Mouse (Mus musculus) brain, embryonic 14.5 days (tissue): ENCODE measurements around the gene Hdc. TPM values are rescaled to one million over a fixed set of nuclear protein-coding genes. Genes with fewer than 3 reads are reported as not detected.
A peak's percentile ranks its signal among the peaks of the same experiment; 100 is the strongest.

ENCODE experiments used
- DNase-seq: peaks from one replicate; pipeline ENCODE4 v3.0.0-alpha.2; 2011; ENCODE audit warnings: low read depth
- CTCF ChIP-seq: fragments of 200-500 bp; IDR thresholded peaks from 2 replicates; pipeline ENCODE4 v1.5.1; 2012; ENCODE audit warnings: inconsistent platforms, mild to moderate bottlenecking, moderate library complexity, borderline replicate concordance; ENCODE audit not compliant: insufficient read depth, insufficient read length; ENCODE audit errors: extremely low read depth
- POLR2A ChIP-seq: fragments of 200-500 bp; IDR thresholded peaks from 2 replicates; pipeline ENCODE4 v1.6.1; 2012; ENCODE audit warnings: mild to moderate bottlenecking, inconsistent platforms, borderline replicate concordance; ENCODE audit not compliant: poor library complexity, insufficient read depth, insufficient read length, severe bottlenecking; ENCODE audit errors: extremely low read depth
- polyA plus RNA-seq: library from polyadenylated mRNA; depleted of rRNA; stranded (reverse); fragments of >200 nt; gene quantifications from 2 replicates; pipeline ENCODE4 v1.2.3, GENCODE M21; 2012

The Hdc gene
- polyA plus RNA-seq, 1 experiment: 2.0 TPM

- no peak for DNase-seq
- TF ChIP-seq POLR2A (no peak), CTCF (no peak)
Observed at GRCm38 (mm10) chr2:126575391-126576176, 43.5 kb downstream of the Hdc start.

- no peak for DNase-seq
- no peak for TF ChIP-seq CTCF
- TF ChIP-seq POLR2A: no peak
Observed at GRCm38 (mm10) chr2:126572747-126573146, 46.4 kb downstream of the Hdc start.

DNA sequence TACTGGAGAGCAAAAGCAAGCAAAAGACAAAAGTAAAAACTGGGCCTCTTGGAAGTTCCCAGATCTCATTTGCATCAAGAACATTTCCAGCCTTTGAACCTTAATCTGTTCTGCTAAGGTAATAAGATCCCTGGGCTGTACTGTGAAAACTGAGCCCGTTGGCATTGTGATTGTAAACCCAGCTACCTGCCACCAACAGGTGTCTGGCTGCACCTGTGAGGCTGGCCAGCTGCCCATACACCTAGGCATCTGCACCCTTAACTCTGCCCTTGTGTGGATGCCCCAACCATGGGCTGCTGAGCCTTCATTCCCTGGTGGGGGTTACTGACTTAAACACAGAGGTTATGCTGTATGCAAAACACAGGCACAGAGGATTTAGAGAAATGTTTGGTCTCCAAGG, 46.9 kb downstream of the Hdc start:
- DNase-seq: no peak
- TF ChIP-seq CTCF (no peak), POLR2A (no peak)

GRCm38 (mm10) chr2:126563411-126564105, 55.5 kb downstream of the Hdc start:
- DNase-seq: peak; percentile 87
- TF ChIP-seq POLR2A (no peak), CTCF (no peak)

DNA sequence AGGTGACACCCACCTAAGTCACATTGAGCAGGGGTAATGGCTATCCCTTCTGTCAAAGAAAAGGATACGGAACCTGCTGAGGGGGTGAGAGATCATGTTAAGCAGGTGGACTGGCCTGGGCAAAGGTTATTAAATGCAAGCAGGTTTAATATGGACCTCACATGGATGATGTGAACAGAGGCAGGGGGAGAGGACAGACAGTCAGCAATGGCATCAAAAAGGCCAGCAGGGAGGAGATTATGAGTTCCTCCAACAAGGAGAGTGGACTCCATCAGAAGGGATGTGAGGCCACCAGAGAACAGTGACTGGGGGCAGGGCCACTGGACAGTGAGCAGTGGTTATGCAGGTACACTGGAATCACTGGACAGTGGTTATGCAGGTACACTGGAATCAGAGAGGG, 59.0 kb downstream of the Hdc start:
- DNase-seq: no peak
- TF ChIP-seq CTCF: no peak

DNA sequence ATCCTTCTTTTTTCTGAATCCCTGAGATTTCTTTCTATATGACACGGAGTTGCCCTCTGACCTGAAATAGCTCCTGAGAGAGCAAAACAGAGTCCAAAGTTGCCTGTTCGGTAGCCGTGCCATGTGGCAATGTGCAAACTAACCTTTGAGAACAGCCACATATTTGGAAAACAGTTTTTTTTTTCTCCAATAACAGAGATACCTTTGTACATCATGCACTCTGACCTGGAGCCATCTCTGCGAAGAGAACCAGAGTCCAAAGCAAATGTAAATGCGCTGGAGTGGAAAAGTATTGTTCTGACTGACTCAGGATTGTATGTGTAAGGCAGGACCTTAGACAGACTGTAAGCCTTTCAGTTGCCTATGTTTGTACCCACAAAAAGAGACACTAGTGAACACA, 63.6 kb downstream of the Hdc start:
- DNase-seq: no peak
- TF ChIP-seq CTCF: no peak
- TF ChIP-seq POLR2A: no peak

- TF ChIP-seq CTCF (no peak), POLR2A (no peak)
- no peak for DNase-seq
Observed at GRCm38 (mm10) chr2:126553291-126553639, 65.8 kb downstream of the Hdc start.

- TF ChIP-seq CTCF: no peak
- no peak for TF ChIP-seq POLR2A
- peak; percentile 60 for DNase-seq
Observed at GRCm38 (mm10) chr2:126552357-126553290, 66.5 kb downstream of the Hdc start, which contains the start of gene Slc27a2. Gene Slc27a2 (plus strand): TSS chr2:126552407.

DNA sequence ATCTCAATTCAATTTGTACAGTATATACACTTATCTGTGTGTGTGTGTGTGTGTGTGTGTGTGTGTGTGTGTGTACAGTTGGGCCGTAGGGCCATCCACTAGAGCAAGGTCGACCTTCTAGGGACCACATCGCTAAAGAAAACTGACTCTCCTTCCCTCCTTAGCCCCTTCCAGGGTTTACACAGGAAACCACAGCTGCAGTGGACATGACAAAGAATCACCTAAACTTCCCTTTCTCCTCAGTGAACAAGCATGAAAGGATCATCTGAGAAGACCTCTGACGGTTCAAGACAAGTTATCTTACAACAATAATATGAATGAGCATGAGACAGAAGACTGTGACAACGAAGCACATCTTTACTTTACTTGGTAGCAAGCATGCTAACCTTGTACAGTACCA, 67.2 kb downstream of the Hdc start:
- no peak for TF ChIP-seq CTCF
- TF ChIP-seq POLR2A: no peak

DNA sequence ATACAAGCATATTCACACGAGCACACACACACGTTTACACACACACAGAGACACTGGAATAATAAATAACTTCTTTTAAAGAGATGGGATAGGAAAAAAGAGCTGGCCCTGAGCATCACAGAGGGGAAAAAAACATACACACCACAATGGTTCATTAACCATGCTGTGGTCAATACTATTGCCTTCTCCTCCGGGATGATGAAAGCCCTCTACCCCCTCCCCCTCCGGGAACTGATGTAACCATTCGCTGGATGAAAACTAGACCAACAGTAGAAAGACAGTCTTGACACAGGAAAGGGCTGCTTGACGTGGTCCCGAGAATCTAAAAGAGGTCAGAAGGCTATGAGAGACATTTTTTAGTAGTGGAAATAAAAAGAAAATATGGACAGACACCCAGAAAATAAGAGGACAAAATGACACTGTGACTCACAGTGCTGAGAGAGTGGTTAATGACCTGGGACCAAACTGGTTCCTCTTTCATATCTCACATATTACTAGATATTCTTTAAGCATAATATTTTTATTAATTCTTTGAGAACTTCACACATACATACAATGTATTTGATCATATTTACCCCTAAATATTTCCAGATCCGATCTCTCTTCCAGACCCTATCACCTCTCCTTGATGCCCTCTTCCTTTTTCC, 67.7 kb downstream of the Hdc start:
- DNase-seq: no peak
- no peak for TF ChIP-seq POLR2A
- no peak for TF ChIP-seq CTCF

More for the DNA sequence above, 67.2 kb downstream of the Hdc start:
- no peak for DNase-seq

DNA sequence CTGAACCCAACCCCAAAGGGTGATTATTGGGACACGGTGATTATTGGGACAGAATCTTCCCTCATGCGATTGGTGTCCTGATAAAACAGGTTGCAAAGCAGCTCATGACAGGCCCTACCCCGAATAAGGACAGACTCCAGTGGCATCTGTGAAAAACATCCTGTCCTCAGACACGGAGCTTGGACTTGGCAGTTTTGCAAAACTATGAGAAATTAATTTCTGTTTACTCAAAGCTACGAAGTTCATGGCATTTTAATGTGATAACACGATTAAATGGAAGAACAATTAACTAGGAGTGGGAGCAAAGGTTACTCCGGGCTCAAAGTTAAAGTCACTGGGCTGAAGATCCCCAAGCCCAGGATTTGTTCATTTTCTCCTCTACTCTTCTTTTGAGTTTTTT, 69.4 kb downstream of the Hdc start:
- TF ChIP-seq CTCF (no peak), POLR2A (no peak)
- no peak for DNase-seq

GRCm38 (mm10) chr2:126546392-126546791, 72.7 kb downstream of the Hdc start:
- DNase-seq: no peak
- TF ChIP-seq CTCF (no peak), POLR2A (no peak)
